Mouse (Mus musculus) forebrain, postnatal 0 days (tissue): ENCODE measurements at regions not wholly inside any gene's neighbourhood (a gene's known extent, or its start where the extent isn't known, plus 50 kb on each side); places are given as distances from the start of the nearest gene placed in this dataset.
A peak's percentile ranks its signal among the peaks of the same experiment; 100 is the strongest.

Experiments
- ATAC-seq: fragments of 200-750 bp; cut with Nextera tagmentation; 2 replicates; pipeline ENCODE4 v1.8.0; 2017; ENCODE audit warnings: mild to moderate bottlenecking, moderate library complexity
- DNase-seq: peaks from one replicate; pipeline ENCODE4 v3.0.0-alpha.2; 2015
- H3K27ac ChIP-seq: fragments of 300-500 bp; sonication (generic); 2 replicates; pipeline ENCODE4 v1.5.1; 2014; ENCODE audit warnings: low read depth, mild to moderate bottlenecking, antibody characterized with exemption, low read length, moderate library complexity, mixed read lengths
- H3K27me3 ChIP-seq: fragments of 300-500 bp; sonication (generic); 2 replicates; pipeline ENCODE4 v1.6.1; 2014; ENCODE audit warnings: mild to moderate bottlenecking, low read length, mixed read lengths; ENCODE audit not compliant: insufficient read depth
- H3K36me3 ChIP-seq: fragments of 300-500 bp; sonication (generic); 2 replicates; pipeline ENCODE4 v1.6.1; 2014; ENCODE audit warnings: mild to moderate bottlenecking, moderate library complexity; ENCODE audit not compliant: insufficient read depth
- H3K4me1 ChIP-seq: fragments of 300-500 bp; sonication (generic); 2 replicates; pipeline ENCODE4 v1.6.1; 2014; ENCODE audit warnings: antibody characterized with exemption; ENCODE audit not compliant: insufficient read depth
- H3K4me2 ChIP-seq: fragments of 300-500 bp; sonication (generic); 2 replicates; pipeline ENCODE4 v1.6.1; 2014; ENCODE audit warnings: low read depth, mild to moderate bottlenecking, moderate library complexity
- H3K4me3 ChIP-seq: fragments of 300-500 bp; sonication (generic); 2 replicates; pipeline ENCODE4 v1.5.1; 2014; ENCODE audit warnings: low read depth, low read length, mixed read lengths
- H3K9ac ChIP-seq: fragments of 300-500 bp; sonication (generic); 2 replicates; pipeline ENCODE4 v1.6.1; 2014; ENCODE audit warnings: mild to moderate bottlenecking
- H3K9me3 ChIP-seq: fragments of 300-500 bp; sonication (generic); 2 replicates; pipeline ENCODE4 v1.6.1; 2016; ENCODE audit warnings: low read length
- CTCF ChIP-seq: sonication (generic); IDR thresholded peaks from 2 replicates; pipeline ENCODE4 v1.5.1; 2016; ENCODE audit warnings: antibody characterized with exemption, control low read depth, low read depth
- WGBS: fragments of 180-500 bp; shearing (Covaris S2); extraction: QIAGEN DNeasy Blood & Tissue Kit; methylation state at CpG from one replicate; pipeline ENCODE4 v1.1.7; 2014; 5-methylcytosine and 5-hydroxymethylcytosine counted together

GRCm38 (mm10) chr2:17837541-17838380 is 106.5 kb upstream of the Nebl start:
- no peak overlapping the region for H3K27ac ChIP-seq
- no peaks in the 10 kb centered on the region for H3K9me3 ChIP-seq
- H3K27me3 ChIP-seq = no peaks in the 10 kb centered on the region
- no peak overlapping the region for H3K9ac ChIP-seq
- H3K4me2 ChIP-seq = peak overlapping the region; percentile 26
- H3K36me3 ChIP-seq = no peaks in the 10 kb centered on the region
- peak; percentile 67 for ATAC-seq
- peaks cover 16% of the 10 kb centered on the region for H3K4me1 ChIP-seq
- no peak for TF ChIP-seq CTCF
- H3K4me3 ChIP-seq = no peak overlapping the region
- DNase-seq = peak; percentile 57
- WGBS = 26% methylated on average over 14 of the region's 14 CpGs

- H3K9ac ChIP-seq = no peak overlapping the region
- H3K27ac ChIP-seq = no peak overlapping the region
- H3K4me3 ChIP-seq = no peak overlapping the region
- peak; percentile 32; the same call in 1 of the 2 replicates for TF ChIP-seq CTCF
- H3K4me2 ChIP-seq = no peak overlapping the region
- ATAC-seq (no peak), DNase-seq (no peak)
- H3K9me3 ChIP-seq = no peaks in the 10 kb centered on the region
- WGBS = 91% methylated on average over 3 of the region's 3 CpGs
- H3K4me1 ChIP-seq = no peaks in the 10 kb centered on the region
- H3K27me3 ChIP-seq = no peaks in the 10 kb centered on the region
- H3K36me3 ChIP-seq = no peaks in the 10 kb centered on the region
Measured at GRCm38 (mm10) chr2:17832726-17833125, 101.5 kb upstream of the Nebl start.

GRCm38 (mm10) chr2:17830216-17830615 is 99.0 kb upstream of the Nebl start:
- H3K36me3 ChIP-seq = no peaks in the 10 kb centered on the region
- H3K9ac ChIP-seq = no peak overlapping the region
- H3K4me3 ChIP-seq = no peak overlapping the region
- H3K27ac ChIP-seq = no peak overlapping the region
- DNase-seq = no peak
- no peak overlapping the region for H3K4me2 ChIP-seq
- ATAC-seq = no peak
- no peaks in the 10 kb centered on the region for H3K9me3 ChIP-seq
- TF ChIP-seq CTCF = no peak
- WGBS = 82% methylated on average over 5 of the region's 5 CpGs
- no peaks in the 10 kb centered on the region for H3K27me3 ChIP-seq
- H3K4me1 ChIP-seq = no peaks in the 10 kb centered on the region

- H3K9ac ChIP-seq = no peak overlapping the region
- ATAC-seq (no peak), DNase-seq (no peak)
- no peak overlapping the region for H3K27ac ChIP-seq
- H3K4me3 ChIP-seq = no peak overlapping the region
- 74% methylated on average over 2 of the region's 2 CpGs for WGBS
- H3K27me3 ChIP-seq = no peaks in the 10 kb centered on the region
- no peak for TF ChIP-seq CTCF
- H3K9me3 ChIP-seq = no peaks in the 10 kb centered on the region
- no peak overlapping the region for H3K4me2 ChIP-seq
- no peaks in the 10 kb centered on the region for H3K4me1 ChIP-seq
- no peaks in the 10 kb centered on the region for H3K36me3 ChIP-seq
Measured at GRCm38 (mm10) chr2:17825271-17825670, 94.0 kb upstream of the Nebl start.

GRCm38 (mm10) chr2:17824176-17824575 is 92.9 kb upstream of the Nebl start:
- WGBS = 82% methylated on average over 5 of the region's 5 CpGs
- H3K4me3 ChIP-seq = no peak overlapping the region

DNA sequence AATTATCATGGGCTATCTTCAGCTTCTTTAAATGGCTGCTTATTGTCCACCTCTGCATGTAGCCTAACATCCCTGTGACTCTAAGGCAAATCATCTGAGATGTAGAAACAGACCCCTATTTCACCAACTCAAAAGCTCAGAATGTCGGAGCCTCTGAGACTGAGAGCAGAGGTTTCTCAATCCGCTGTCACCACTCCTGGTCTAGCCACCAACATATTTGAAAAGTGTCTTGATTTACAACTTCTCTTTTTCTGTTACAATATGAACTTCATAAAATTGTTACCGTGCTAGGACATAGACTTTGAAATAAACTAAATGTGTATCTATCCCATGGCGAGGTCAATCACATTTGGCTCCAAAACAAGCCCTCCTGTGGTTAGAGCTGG is 91.3 kb upstream of the Nebl start:
- H3K36me3 ChIP-seq = no peaks in the 10 kb centered on the region
- H3K4me2 ChIP-seq = no peak overlapping the region
- no peaks in the 10 kb centered on the region for H3K9me3 ChIP-seq
- H3K27me3 ChIP-seq = no peaks in the 10 kb centered on the region
- ATAC-seq = no peak
- no peaks in the 10 kb centered on the region for H3K4me1 ChIP-seq
- H3K27ac ChIP-seq = no peak overlapping the region
- TF ChIP-seq CTCF = no peak
- DNase-seq = no peak
- WGBS = 76% methylated on average over 4 of the region's 4 CpGs
- H3K9ac ChIP-seq = no peak overlapping the region
- H3K4me3 ChIP-seq = no peak overlapping the region

More at GRCm38 (mm10) chr2:17824176-17824575, 92.9 kb upstream of the Nebl start:
- TF ChIP-seq CTCF = no peak
- no peaks in the 10 kb centered on the region for H3K9me3 ChIP-seq
- H3K36me3 ChIP-seq = no peaks in the 10 kb centered on the region
- no peak overlapping the region for H3K9ac ChIP-seq
- DNase-seq = no peak
- H3K27ac ChIP-seq = no peak overlapping the region
- no peaks in the 10 kb centered on the region for H3K4me1 ChIP-seq
- no peak for ATAC-seq
- H3K4me2 ChIP-seq = no peak overlapping the region
- H3K27me3 ChIP-seq = no peaks in the 10 kb centered on the region

DNA sequence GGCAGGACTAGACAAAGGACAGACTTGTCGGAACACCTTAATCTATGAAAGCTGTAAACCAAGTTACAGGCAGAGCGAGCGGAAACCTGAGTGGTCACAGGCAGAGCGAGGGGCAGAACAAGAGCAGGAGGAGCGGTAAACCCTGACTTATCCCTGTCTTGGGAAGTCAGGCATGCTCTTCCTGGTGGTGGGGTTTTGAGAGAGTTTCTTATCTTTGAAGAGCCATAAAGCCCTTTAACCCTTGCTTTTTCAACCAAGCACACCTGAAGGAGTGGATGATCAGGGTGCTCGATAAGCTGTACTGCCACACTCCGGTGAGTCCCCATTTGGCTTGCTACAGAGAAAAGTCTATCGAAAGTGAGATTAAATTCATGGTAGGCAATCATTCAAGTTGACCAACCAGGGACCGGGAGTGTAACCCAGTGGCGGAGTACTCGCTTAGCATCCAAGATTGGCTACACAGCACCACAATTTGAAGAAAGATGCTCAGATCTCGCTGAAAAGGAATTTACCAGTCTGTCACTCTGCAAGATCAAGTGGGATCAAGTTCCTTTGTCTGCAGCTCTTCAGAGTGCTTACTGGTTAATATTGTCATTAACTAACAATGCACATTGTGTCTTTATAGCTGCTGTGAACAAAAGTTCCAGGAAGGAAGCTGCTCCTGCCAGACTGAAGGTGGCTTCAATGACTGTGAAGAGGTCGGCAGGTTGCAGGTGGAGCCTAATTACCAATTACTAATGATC is 90.8 kb upstream of the Nebl start:
- Histone ChIP-seq H3K4me2 (no peak overlapping the region), H3K9ac (no peak overlapping the region), H3K36me3 (no peaks in the 10 kb centered on the region), H3K27ac (no peak overlapping the region), H3K9me3 (no peaks in the 10 kb centered on the region), H3K4me3 (no peak overlapping the region), H3K4me1 (no peaks in the 10 kb centered on the region), H3K27me3 (no peaks in the 10 kb centered on the region)
- no peak for TF ChIP-seq CTCF
- ATAC-seq (no peak), DNase-seq (no peak)
- WGBS = 77% methylated on average over 13 of the region's 13 CpGs
